Mouse (Mus musculus): ENCODE measurements around the gene Uvrag.

DNA sequence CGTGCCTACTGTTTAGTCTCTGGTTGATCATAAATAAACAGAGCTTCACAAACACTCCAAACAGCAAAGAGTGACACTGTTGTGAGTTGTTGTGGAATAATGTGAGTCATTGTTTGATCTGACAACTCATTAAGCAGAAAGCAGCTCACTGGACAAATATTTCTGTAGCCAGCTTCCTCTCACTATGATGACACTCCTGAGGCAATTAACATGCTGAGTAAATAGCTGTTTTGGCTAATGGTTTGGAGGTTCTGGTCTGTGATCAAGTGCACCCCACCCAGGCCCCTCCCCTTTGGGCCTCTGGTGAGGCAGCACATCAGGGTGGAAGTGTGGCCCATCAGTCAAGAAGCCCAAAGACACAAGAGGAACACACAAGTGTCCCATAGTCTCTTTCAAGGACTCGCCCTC lies 228.0 kb downstream of the Uvrag start:
- TF ChIP-seq GATA1 (IDR thresholded peaks at IDR 0.05; ENCODE audit: borderline replicate concordance, low read length) = no peak
- TF ChIP-seq FLI1 (IDR thresholded peaks at IDR 0.05; ENCODE audit: low read length) = no peak
